Mouse (Mus musculus): ENCODE results near the gene Dcun1d2.

- TF ChIP-seq CTCF (conservative IDR thresholded peaks at IDR 0.05; ENCODE audit: low read length) (no peak), NANOG (IDR thresholded peaks at IDR 0.05; ENCODE audit: borderline replicate concordance, low read length) (no peak), POU5F1 (IDR thresholded peaks at IDR 0.05; ENCODE audit: borderline replicate concordance, low read length) (no peak)
Observed at GRCm38 (mm10) chr8:13301036-13301435, 13.1 kb upstream of the Dcun1d2 start.
